Mouse (Mus musculus) neural tube, embryonic 12.5 days (tissue): ENCODE data around the gene 2810021J22Rik. TPM values are rescaled to one million over a fixed set of nuclear protein-coding genes. Genes with fewer than 3 reads are reported as not detected.

Experiments used
- ATAC-seq: fragments of 200-750 bp; cut with Nextera tagmentation; 2 replicates; pipeline ENCODE4 v1.8.0; 2017; ENCODE audit warnings: low read depth, mild to moderate bottlenecking, moderate TSS enrichment, moderate library complexity; ENCODE audit not compliant: low FRiP score
- H3K27ac ChIP-seq: fragments of 300-500 bp; sonication (generic); 2 replicates; pipeline ENCODE4 v1.5.1; 2016
- H3K27me3 ChIP-seq: fragments of 300-500 bp; sonication (generic); replicated peaks from 2 replicates; pipeline ENCODE4 v1.6.1; 2016; ENCODE audit warnings: mild to moderate bottlenecking
- H3K36me3 ChIP-seq: fragments of 300-500 bp; sonication (generic); 2 replicates; pipeline ENCODE4 v1.6.1; 2016; ENCODE audit warnings: mild to moderate bottlenecking
- H3K4me1 ChIP-seq: fragments of 300-500 bp; sonication (generic); 2 replicates; pipeline ENCODE4 v1.6.1; 2016
- H3K4me2 ChIP-seq: fragments of 300-500 bp; sonication (generic); replicated peaks from 2 replicates; pipeline ENCODE4 v1.6.1; 2016; ENCODE audit warnings: mild to moderate bottlenecking
- H3K4me3 ChIP-seq: fragments of 300-500 bp; sonication (generic); 2 replicates; pipeline ENCODE4 v1.5.1; 2016
- H3K9ac ChIP-seq: fragments of 300-500 bp; sonication (generic); 2 replicates; pipeline ENCODE4 v1.6.1; 2016; ENCODE audit warnings: mild to moderate bottlenecking
- H3K9me3 ChIP-seq: fragments of 300-500 bp; sonication (generic); 2 replicates; pipeline ENCODE4 v1.6.1; 2016; ENCODE audit warnings: mild to moderate bottlenecking
- WGBS: fragments of 180-500 bp; shearing (Covaris S2); methylation state at CpG from one replicate; pipeline ENCODE4 v1.1.7; 2016; 5-methylcytosine and 5-hydroxymethylcytosine counted together
- polyA plus RNA-seq: library from polyadenylated mRNA; unstranded; fragments of >200 nt; fragmentation: Nextera tagmentation; extraction: Ambion mirVana; gene quantifications from 2 replicates; pipeline ENCODE4 v1.2.1, GENCODE M21; 2016

The 2810021J22Rik gene
- polyA plus RNA-seq, 1 experiment from 2014 or later = 10.8 TPM

GRCm38 (mm10) chr11:58918759-58919158 is 51.7 kb downstream of the 2810021J22Rik start:
- Histone ChIP-seq H3K4me2 (no peak overlapping the region), H3K27me3 (no peaks in the 10 kb centered on the region), H3K4me1 (peaks cover 3% of the 10 kb centered on the region; the same call in 1 of the 2 replicates), H3K27ac (no peak overlapping the region), H3K9me3 (no peaks in the 10 kb centered on the region), H3K36me3 (no peaks in the 10 kb centered on the region), H3K4me3 (no peak overlapping the region), H3K9ac (no peak overlapping the region)
- WGBS = 80% methylated on average over 5 of the region's 5 CpGs
- no peak for ATAC-seq

- Histone ChIP-seq H3K4me1 (no peaks in the 10 kb centered on the region), H3K36me3 (no peaks in the 10 kb centered on the region), H3K9me3 (no peaks in the 10 kb centered on the region), H3K27me3 (no peaks in the 10 kb centered on the region), H3K27ac (no peak overlapping the region), H3K4me2 (no peak overlapping the region), H3K4me3 (no peak overlapping the region), H3K9ac (no peak overlapping the region)
- 82% methylated on average over 9 of the region's 9 CpGs for WGBS
- ATAC-seq = no peak
Observed at GRCm38 (mm10) chr11:58922420-58922819, 55.4 kb downstream of the 2810021J22Rik start.

GRCm38 (mm10) chr11:58926651-58927050 is 59.6 kb downstream of the 2810021J22Rik start:
- 83% methylated on average over 2 of the region's 3 CpGs for WGBS

GRCm38 (mm10) chr11:58927053-58927452 is 60.0 kb downstream of the 2810021J22Rik start:
- H3K36me3 ChIP-seq = peaks cover 11% of the 10 kb centered on the region
- H3K27ac ChIP-seq = no peak overlapping the region
- H3K4me1 ChIP-seq = no peaks in the 10 kb centered on the region
- no peak for ATAC-seq
- 77% methylated on average over 2 of the region's 2 CpGs for WGBS
- no peak overlapping the region for H3K9ac ChIP-seq
- no peak overlapping the region for H3K4me3 ChIP-seq
- no peaks in the 10 kb centered on the region for H3K27me3 ChIP-seq
- no peaks in the 10 kb centered on the region for H3K9me3 ChIP-seq
- H3K4me2 ChIP-seq = no peak overlapping the region

More at GRCm38 (mm10) chr11:58926651-58927050, 59.6 kb downstream of the 2810021J22Rik start:
- Histone ChIP-seq H3K9ac (no peak overlapping the region), H3K36me3 (peaks cover 7% of the 10 kb centered on the region), H3K4me1 (no peaks in the 10 kb centered on the region), H3K27me3 (no peaks in the 10 kb centered on the region), H3K9me3 (no peaks in the 10 kb centered on the region), H3K4me2 (no peak overlapping the region), H3K4me3 (no peak overlapping the region), H3K27ac (no peak overlapping the region)
- ATAC-seq = no peak

- peak; percentile 65 for ATAC-seq
- no peaks in the 10 kb centered on the region for H3K4me1 ChIP-seq
- no peaks in the 10 kb centered on the region for H3K27me3 ChIP-seq
- H3K4me2 ChIP-seq = peak overlapping the region; percentile 2; the same call in 1 of the 2 replicates
- H3K9ac ChIP-seq = no peak overlapping the region
- no peaks in the 10 kb centered on the region for H3K9me3 ChIP-seq
- H3K36me3 ChIP-seq = peaks cover 20% of the 10 kb centered on the region
- H3K4me3 ChIP-seq = no peak overlapping the region
- 42% methylated on average over 20 of the region's 20 CpGs for WGBS
- H3K27ac ChIP-seq = 0 out of 2 replicates have a peak overlapping the region, but pooled peaks have one; percentile 6
Observed at GRCm38 (mm10) chr11:58927790-58928651, 61.0 kb downstream of the 2810021J22Rik start.

GRCm38 (mm10) chr11:58929055-58929454 is 62.0 kb downstream of the 2810021J22Rik start:
- H3K27ac ChIP-seq = no peak overlapping the region
- 76% methylated on average over 4 of the region's 4 CpGs for WGBS
- H3K36me3 ChIP-seq = peaks cover 31% of the 10 kb centered on the region
- no peaks in the 10 kb centered on the region for H3K9me3 ChIP-seq
- H3K4me2 ChIP-seq = no peak overlapping the region
- no peak overlapping the region for H3K4me3 ChIP-seq
- H3K4me1 ChIP-seq = no peaks in the 10 kb centered on the region
- H3K9ac ChIP-seq = no peak overlapping the region
- H3K27me3 ChIP-seq = no peaks in the 10 kb centered on the region
- ATAC-seq = no peak

- no peaks in the 10 kb centered on the region for H3K27me3 ChIP-seq
- no peak overlapping the region for H3K9ac ChIP-seq
- no peak overlapping the region for H3K27ac ChIP-seq
- no peak overlapping the region for H3K4me2 ChIP-seq
- H3K36me3 ChIP-seq = peaks cover 36% of the 10 kb centered on the region
- WGBS = 72% methylated on average over 3 of the region's 3 CpGs
- H3K9me3 ChIP-seq = no peaks in the 10 kb centered on the region
- no peak overlapping the region for H3K4me3 ChIP-seq
- H3K4me1 ChIP-seq = no peaks in the 10 kb centered on the region
- ATAC-seq = no peak
Observed at GRCm38 (mm10) chr11:58929641-58930040, 62.6 kb downstream of the 2810021J22Rik start.

GRCm38 (mm10) chr11:58930254-58930653 is 63.2 kb downstream of the 2810021J22Rik start:
- Histone ChIP-seq H3K4me3 (no peak overlapping the region), H3K4me2 (no peak overlapping the region), H3K4me1 (no peaks in the 10 kb centered on the region), H3K27me3 (no peaks in the 10 kb centered on the region), H3K36me3 (peaks cover 40% of the 10 kb centered on the region), H3K27ac (no peak overlapping the region), H3K9me3 (no peaks in the 10 kb centered on the region), H3K9ac (no peak overlapping the region)
- no peak for ATAC-seq
- 94% methylated on average over 3 of the region's 3 CpGs for WGBS

- Histone ChIP-seq H3K9me3 (no peaks in the 10 kb centered on the region), H3K4me3 (no peak overlapping the region), H3K27me3 (no peaks in the 10 kb centered on the region), H3K4me2 (no peak overlapping the region), H3K27ac (no peak overlapping the region), H3K4me1 (peaks cover under 1% of the 10 kb centered on the region; the same call in 1 of the 2 replicates), H3K36me3 (peaks cover 52% of the 10 kb centered on the region), H3K9ac (no peak overlapping the region)
- no peak for ATAC-seq
- 79% methylated on average over 4 of the region's 4 CpGs for WGBS
Observed at GRCm38 (mm10) chr11:58931576-58931975, 64.6 kb downstream of the 2810021J22Rik start.

Other genes starting within 250 kb of the 2810021J22Rik start
- not detected in 2 replicates for gene Olfr323, start 236.7 kb upstream of the 2810021J22Rik start, polyA plus RNA-seq
- gene Trim58, start 226.8 kb upstream of the 2810021J22Rik start, polyA plus RNA-seq = 0.41 and 0.44 TPM in 2 replicates
- gene Olfr322, start 208.4 kb upstream of the 2810021J22Rik start, polyA plus RNA-seq = not detected in 2 replicates
- gene Olfr320, start 186.1 kb upstream of the 2810021J22Rik start, polyA plus RNA-seq = not detected in 2 replicates
- gene Olfr319, start 168.1 kb upstream of the 2810021J22Rik start, polyA plus RNA-seq = not detected in 2 replicates
- not detected in 2 replicates for gene Olfr318, start 143.2 kb upstream of the 2810021J22Rik start, polyA plus RNA-seq
- gene Olfr317, start 128.0 kb upstream of the 2810021J22Rik start, polyA plus RNA-seq = 0.06 and 0.16 TPM in 2 replicates
- not detected in 2 replicates for gene Olfr316, start 114.5 kb upstream of the 2810021J22Rik start, polyA plus RNA-seq
- not detected in 2 replicates for gene Olfr315, start 94.0 kb upstream of the 2810021J22Rik start, polyA plus RNA-seq
- not detected in 2 replicates for gene Olfr314, start 84.3 kb upstream of the 2810021J22Rik start, polyA plus RNA-seq
- gene Fam183b, start 65.3 kb upstream of the 2810021J22Rik start, polyA plus RNA-seq = 5.2 and 7.4 TPM in 2 replicates
- gene Olfr313, start 52.2 kb upstream of the 2810021J22Rik start, polyA plus RNA-seq = not detected in 2 replicates
- not detected in 2 replicates for gene Olfr312, start 38.0 kb upstream of the 2810021J22Rik start, polyA plus RNA-seq
- not detected in 2 replicates for gene Olfr311, start 28.0 kb upstream of the 2810021J22Rik start, polyA plus RNA-seq
- gene Gm12258, start 20.1 kb upstream of the 2810021J22Rik start, polyA plus RNA-seq = 16.8 and 18.2 TPM in 2 replicates
- 4.3 and 7.0 TPM in 2 replicates for gene Zfp39, start 37.0 kb downstream of the 2810021J22Rik start, polyA plus RNA-seq
- gene Btnl10, start 50.7 kb downstream of the 2810021J22Rik start, polyA plus RNA-seq = not detected in 2 replicates
- 594 and 608 TPM in 2 replicates for gene Rnf187, start 71.7 kb downstream of the 2810021J22Rik start, polyA plus RNA-seq
- 167 and 246 TPM in 2 replicates for gene Hist3h2ba, start 81.7 kb downstream of the 2810021J22Rik start, polyA plus RNA-seq
- gene Hist3h2a, start 87.5 kb downstream of the 2810021J22Rik start, polyA plus RNA-seq = 91.6 and 103 TPM in 2 replicates
- 0.84 and 1.0 TPM in 2 replicates for gene Trim17, start 87.5 kb downstream of the 2810021J22Rik start, polyA plus RNA-seq
- gene Trim11, start 110.9 kb downstream of the 2810021J22Rik start, polyA plus RNA-seq = 20.5 TPM in 2 replicates